Mouse (Mus musculus) layer of hippocampus, postnatal 10 days (tissue): ENCODE data around the gene Olig2. TPM values are rescaled to one million over a fixed set of nuclear protein-coding genes. Genes with fewer than 3 reads are reported as not detected.
A peak's percentile ranks its signal among the peaks of the same experiment; 100 is the strongest.

Experiments
- DNase-seq, 2 experiments: peaks; one replicate each; pipeline ENCODE4 v3.0.0; 2021; ENCODE audit warnings: low spot score in 2 of 2
- long read RNA-seq: library from polyadenylated mRNA; stranded (forward); transcript quantifications from one replicate; pipeline ENCODE4 v2.0.0, GENCODE M21; 2023
- total RNA-seq, 2 experiments: library from RNA; stranded (reverse); gene quantifications; 2 replicates each; pipeline ENCODE4 v1.2.3; 2021

Gene Olig2
- total RNA-seq = 10 to 100 TPM; 36.0 to 44.8 TPM
- long read RNA-seq, transcript Olig2-201 (2 exons, 2,530 nt) = major isoform, 43 of 79 reads
- long read RNA-seq, partial matches to known transcripts = 0 of 79 reads
- long read RNA-seq, other reads (novel, unspliced or antisense) = 36 of 79 reads

DNA sequence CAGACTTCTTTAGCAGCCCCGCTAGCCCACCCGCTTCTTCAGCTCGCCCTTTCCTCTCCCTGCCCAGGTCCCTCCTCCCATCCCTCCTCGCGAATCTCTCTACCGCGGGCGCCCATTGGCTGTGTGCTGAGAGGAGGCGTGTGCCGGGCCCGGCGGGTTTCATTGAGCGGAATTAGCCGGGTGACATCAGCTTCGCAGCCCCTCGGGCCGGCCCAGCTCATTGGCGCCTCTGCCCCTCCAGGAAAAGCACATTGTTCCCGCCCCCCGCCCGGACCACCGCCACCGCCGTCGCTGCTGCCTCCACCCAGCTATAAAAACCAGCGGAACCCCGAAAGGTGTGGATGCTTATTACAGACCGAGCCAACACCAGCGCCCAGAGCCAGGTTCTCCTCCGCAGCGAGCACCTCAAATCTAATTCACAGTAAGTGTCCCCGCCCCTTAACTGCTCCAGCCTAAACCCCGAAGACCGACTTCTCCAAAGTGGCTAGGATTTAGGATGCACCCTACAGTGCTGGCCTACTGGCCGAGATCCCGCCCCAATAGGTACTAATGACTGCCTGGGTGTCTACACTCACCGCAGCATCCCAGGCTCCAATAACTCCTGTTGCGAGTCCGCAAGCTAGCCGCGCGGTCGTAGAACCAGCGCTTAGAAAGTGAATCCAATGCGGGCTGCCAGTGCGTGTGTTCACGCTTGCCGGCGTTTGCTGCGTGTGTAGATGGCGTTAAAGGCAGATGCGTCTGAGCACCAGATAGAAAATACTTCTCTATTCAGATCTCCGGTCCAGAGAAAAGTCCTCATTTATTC is at the start of gene Olig2:
Gene Olig2 (plus strand): TSS at position 225 of the 805 bp plus-strand sequence.
- DNase-seq = peak; percentile 53 to 75

GRCm38 (mm10) chr16:91175892-91176291 is 49.4 kb upstream of the Olig2 start:
- DNase-seq = no peak

- no peak for DNase-seq
Observed at GRCm38 (mm10) chr16:91187046-91187445, 38.2 kb upstream of the Olig2 start.

DNA sequence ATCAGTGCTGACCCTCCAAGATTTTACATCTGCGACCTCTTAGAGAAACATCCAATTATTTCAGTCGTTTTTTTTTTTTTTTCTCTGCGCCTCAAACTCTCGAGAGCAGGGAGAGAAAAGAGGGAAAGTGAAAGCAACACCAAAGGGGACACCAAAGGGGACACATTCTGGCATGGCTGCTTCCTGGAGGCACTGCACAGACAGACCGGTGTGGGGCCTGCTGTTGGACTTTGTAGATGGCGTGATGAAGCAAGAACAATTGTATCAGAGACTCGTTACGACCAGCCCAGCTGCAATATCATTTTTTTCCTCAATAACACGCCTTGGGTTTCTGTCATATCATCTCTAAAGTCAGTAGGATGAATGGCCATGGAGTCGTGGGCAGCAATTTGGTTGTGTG is 37.6 kb upstream of the Olig2 start:
- no peak for DNase-seq

GRCm38 (mm10) chr16:91188304-91188703 is 37.0 kb upstream of the Olig2 start:
- DNase-seq = no peak

DNA sequence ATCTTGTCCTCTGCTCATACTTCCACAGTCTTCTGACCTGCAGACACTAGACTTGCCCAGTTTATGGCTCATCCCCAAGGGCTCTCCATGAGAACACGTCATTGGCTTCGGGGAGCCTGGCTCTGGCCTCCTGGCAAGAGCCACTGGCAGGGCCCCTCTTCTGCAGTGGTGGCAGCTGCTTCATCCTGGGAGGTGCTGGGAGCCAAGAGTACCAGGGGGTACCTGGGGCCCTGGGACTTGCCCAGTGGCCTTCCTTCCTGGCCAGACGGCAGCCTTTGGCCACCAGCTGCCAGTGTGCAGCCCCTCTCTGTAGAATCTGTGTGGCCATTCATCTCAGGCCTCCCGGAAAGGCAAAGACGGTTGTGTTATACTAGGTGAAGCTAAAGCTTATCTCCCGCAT is 34.0 kb upstream of the Olig2 start:
- DNase-seq = peak; percentile 37 to 51

GRCm38 (mm10) chr16:91191663-91192237 is 33.5 kb upstream of the Olig2 start:
- DNase-seq = peak; percentile 64 to 74

DNA sequence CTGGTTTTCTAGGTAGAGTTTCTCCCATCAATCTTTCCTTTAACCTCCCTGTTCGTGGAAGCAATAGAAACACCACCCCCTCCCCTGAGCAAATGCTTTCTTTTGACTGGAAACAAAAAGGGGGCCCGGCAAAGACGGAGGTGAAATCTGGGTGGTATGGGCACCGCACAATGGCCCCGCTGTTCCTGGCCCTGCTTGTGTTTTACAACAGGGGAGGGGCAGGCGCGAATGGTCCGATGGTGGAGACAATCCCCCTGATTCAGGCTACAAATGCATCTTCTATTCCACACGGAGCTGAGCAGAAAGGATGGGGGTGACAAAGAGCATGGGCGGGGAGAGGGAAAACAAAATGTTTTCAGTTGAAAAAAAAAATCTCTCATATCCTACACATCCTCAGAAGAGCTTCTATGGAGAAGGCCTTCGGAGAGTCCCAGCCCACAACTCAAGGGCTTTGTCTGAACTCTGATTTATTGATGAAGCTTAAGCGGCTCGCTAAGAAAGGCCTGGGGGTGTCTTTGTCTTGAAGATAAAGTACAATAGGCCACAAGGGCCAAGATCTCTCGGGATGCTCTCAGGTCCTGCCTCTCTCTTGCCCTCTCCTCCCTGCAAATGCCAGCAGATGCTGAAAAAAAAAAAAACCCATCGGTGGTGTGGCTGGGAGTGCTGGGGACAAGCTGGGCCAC is 32.4 kb upstream of the Olig2 start:
- DNase-seq = no peak

DNA sequence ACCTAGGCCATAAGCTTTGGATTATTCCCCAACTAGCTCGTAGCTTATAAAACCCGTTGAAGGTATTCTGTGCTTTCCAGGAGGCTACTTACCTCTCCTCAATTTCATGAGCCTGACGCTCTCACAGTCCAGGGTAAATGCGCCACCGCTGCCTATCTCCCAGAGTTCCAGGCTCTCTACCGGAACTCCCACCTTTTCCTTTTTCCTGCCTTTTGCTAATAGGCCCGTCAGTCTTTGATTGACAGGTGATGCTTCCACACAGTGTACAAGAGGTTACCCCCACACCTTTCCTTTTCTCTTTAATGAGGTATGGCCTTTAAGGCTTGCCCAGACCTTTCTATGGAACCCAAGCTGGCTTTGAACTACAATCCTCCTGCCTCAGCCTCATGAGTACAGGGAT is 25.4 kb upstream of the Olig2 start:
- DNase-seq = no peak

- DNase-seq = peak; percentile 15 to 37
Observed at GRCm38 (mm10) chr16:91202989-91203388, 22.3 kb upstream of the Olig2 start.

GRCm38 (mm10) chr16:91206371-91206770 is 18.9 kb upstream of the Olig2 start:
- DNase-seq = no peak

DNA sequence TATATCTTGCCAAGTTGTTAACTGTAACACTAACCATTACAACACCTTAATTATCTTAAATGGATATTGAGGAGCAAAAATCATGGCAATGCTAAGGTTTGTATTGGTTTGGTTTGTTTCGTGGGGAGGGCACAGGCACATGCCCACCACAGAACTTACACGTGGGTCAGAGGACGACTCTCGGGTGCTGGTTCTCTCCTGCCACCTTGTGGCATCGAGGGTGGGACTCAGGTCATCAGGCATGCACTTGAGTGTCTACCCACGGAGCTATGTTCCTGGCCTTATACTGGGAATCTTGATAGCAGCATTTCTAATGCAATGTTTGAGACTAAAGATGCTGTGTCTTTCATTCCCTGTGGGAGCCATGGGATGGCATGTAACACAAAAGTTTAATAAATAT is 8.2 kb upstream of the Olig2 start:
- DNase-seq = peak in 1 of 2 experiments; percentile 22

DNA sequence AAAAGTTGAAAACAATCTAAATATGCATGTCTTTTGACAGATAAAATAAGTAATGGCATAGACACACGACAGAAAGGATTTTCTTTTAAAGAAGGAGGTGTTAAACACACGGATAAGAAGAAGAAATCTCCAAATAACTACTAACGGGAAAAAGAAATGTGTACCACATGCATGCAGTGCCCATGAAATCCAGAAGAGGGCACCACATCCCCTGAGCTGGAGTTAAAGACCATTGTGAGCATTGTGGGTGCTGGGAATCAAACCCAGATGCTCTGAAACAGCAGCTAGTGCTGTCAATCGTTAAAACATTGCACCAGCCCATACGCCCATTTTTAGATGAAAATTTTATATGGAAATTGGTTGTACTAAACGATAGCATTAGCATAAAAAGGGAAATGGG is 7.3 kb upstream of the Olig2 start:
- no peak for DNase-seq

- no peak for DNase-seq
Observed at GRCm38 (mm10) chr16:91219246-91219645, 6.0 kb upstream of the Olig2 start.

- peak in 1 of 2 experiments; percentile 59 for DNase-seq
Observed at GRCm38 (mm10) chr16:91222171-91222642, 3.0 kb upstream of the Olig2 start.

DNA sequence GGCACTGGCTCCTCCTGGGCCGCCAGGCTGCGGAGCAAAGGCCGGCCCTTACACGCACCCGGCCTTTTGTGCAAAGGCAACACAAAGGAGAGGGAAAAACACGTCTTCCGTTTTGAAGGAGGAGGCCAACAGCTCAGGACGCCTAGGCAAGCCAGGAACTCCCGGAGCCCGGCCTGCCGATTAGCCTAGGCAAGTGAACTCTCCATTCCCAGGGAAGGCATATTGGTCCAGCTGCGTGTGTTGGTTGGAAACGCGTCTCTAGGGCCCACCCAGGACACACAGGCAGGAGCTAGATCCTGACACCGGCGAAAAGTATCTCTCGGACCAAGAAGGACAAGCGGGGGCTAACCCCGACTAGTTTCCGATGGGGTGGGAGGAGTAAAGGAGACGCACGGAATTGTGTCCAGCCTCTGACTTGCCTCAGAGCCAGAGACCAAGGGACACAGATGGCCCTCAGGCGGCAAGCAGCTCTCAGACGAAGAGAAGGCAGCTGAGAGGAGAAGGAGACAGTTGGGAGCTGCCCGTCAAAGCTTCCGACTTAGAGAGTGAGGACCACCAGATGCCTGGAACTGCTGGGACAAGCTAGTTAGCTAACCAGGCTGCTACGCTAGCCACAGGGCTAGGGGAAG is 2.5 kb upstream of the Olig2 start:
- DNase-seq = peak in 1 of 2 experiments; percentile 40

DNA sequence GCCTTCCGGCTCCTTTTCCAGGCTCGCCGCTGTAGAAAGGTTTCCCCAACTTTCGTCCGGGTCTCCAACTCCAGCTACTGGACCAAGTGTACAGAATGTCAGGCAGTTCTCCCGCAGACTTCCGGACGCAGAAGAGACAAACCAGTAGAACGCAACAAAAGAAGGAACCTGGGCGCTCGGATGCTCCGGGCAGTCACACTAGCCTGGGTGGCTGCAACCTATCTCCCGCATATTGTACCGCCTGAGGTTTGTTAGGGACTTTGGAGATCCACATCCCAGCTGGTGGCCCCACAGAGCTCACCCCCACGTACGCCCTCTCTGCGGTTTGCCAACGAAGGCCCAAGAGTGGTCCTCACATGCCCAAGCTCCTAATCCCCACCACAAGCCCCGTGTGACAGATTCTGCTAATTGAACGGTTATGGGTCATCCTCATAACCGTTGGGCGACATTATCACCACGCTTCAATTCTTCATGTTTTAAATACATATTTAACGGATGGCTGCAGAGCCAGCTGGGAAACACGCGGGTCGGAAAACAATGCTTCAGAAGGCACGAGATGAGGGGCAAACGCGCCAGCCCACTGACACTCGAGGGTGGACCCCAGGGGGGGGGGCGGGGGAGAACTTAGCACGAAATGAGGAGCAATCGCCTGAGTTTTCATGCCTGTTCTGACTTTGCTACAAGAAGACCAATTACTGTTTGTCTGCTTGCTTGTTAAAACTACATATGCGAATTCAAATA is 1.8 kb upstream of the Olig2 start:
- peak in 1 of 2 experiments; percentile 19 for DNase-seq

DNA sequence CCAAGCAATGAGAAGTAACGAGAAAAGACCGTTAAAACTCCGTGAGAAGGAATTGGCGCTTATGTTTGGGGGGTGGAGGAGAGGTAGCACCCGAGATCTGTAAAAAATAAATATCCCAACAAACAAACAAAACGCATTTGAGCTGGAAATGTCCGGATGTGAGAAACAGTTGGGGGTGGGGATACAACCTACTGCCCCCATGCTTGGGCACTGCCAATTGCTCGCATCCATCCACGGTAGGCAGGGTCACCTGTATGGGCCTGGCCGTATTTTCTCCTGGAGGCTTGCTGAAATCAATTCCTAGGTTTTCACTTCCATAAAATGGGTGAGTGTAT is 1.2 kb upstream of the Olig2 start:
- no peak for DNase-seq

- peak; percentile 52 to 71 for DNase-seq
Observed at GRCm38 (mm10) chr16:91224481-91225232, 600 bp upstream of the Olig2 start.
